Mouse (Mus musculus): Measurements from ENCODE around the gene Med18.

DNA sequence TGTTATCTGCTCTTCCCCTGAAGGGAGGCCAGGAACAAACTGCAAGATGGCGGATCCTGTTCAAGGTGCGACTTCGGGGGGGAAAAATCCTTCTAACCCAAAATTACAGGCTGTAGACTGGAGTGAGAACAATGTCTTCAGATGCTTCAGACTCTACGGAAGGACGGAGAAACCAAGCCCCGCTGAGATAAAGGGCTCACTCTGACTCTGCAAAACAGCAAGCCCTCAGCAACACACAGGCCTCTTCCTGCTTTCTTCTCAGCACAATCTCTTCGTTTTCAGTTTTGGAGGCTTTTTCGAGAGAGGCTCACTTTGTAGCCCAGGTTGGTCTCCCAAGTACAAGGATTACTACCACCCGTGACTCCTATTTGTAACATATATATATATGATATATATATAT, 9.7 kb upstream of the Med18 start:
- TF ChIP-seq USF1 (IDR thresholded peaks at IDR 0.05; ENCODE audit: low read depth) = no peak
- TF ChIP-seq POLR2AphosphoS2 (IDR thresholded peaks at IDR 0.05; ENCODE audit: insufficient read length, low read depth) = no peak
- TF ChIP-seq SRF (IDR thresholded peaks at IDR 0.05; ENCODE audit: control insufficient read depth, insufficient read length, low read depth) = no peak
- TF ChIP-seq MAX (IDR thresholded peaks at IDR 0.05; ENCODE audit: low read depth) = no peak
- TF ChIP-seq POLR2A (IDR thresholded peaks at IDR 0.05; ENCODE audit: insufficient read length, low read depth) = no peak
- no peak for TF ChIP-seq MYOG (IDR thresholded peaks at IDR 0.05; ENCODE audit: control insufficient read depth in 1 of 3, insufficient read depth in 1 of 3, insufficient read length in 2 of 3, low read depth in 2 of 3)
- TF ChIP-seq CEBPB (IDR thresholded peaks at IDR 0.05; ENCODE audit: insufficient read depth, poor library complexity, severe bottlenecking) = no peak
- TF ChIP-seq REST (IDR thresholded peaks at IDR 0.05; ENCODE audit: insufficient read depth, insufficient read length) = no peak
- TF ChIP-seq TCF12 (IDR thresholded peaks at IDR 0.05; ENCODE audit: insufficient read depth, poor library complexity, severe bottlenecking) = no peak
- TF ChIP-seq E2F4 (IDR thresholded peaks at IDR 0.05; ENCODE audit: insufficient read depth) = no peak
- TF ChIP-seq MYOD1 (IDR thresholded peaks at IDR 0.05; ENCODE audit: control insufficient read depth in 1 of 3, insufficient read length in 2 of 3, low read depth in 2 of 3) = no peak

Measured in myocyte (in vitro differentiated cells).